8 mouse cellular contexts compared by ENCODE assay signal in the genomic region with DNA sequence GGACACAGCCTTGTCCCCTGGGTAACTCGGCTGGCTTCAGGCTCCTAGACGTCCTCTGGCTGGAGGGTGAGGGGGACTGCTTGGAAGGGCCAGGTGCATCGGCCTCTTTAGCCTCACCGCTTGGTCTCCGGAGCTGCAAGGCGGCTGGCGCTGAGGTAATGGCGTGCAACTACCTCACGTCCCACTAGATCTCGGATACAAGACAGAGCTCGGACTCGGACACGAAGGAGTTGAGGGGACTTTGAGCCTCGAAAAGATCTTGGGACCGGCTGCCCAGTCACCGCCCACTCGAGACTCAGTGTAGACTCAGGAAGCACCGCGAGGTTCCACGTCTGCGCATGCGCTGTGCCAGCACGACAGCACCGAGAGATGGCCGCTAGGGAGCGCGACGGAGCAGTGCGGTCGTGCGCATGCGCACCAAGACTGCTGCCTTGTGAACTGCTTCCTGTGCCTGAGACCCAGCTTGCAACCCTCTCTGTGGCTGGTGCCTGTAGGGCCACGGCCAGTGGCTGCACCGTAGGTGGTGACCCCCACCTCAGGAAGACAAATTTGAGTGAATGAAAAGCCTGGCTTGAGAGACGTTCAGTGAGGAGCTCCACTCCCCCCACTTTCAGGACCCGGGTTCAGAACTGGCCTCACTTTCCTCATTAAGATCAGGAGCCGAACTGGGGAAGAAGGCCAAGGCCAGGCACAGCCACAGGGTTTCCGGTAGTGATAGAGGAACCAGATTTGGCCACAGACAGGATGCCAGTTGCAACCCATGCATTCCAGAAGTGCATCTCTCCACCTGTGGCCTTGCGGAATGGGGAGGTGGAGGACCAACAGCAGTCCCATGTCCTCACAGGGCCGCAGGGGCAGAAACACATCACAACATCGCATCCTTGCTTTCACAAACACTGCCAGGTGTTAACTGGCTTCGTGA. TPM values are rescaled to one million over a fixed set of nuclear protein-coding genes. Genes with fewer than 3 reads are reported as not detected.
DNase-seq lines count a peak whose midpoint lies in the region; ATAC-seq and TF ChIP-seq lines count a peak whose summit lies in the region.

No protein-coding gene starts in this region.

- H3K79me2 ChIP-seq in liver, adult 2 months (ENCODE audit: control insufficient read depth, insufficient read depth, low read length) = no peaks in the 10 kb centered on the region

- peak; percentile 87 for ATAC-seq in heart, embryonic 13.5 days (ENCODE audit: extremely low read depth, insufficient number of reproducible peaks, low FRiP score, low TSS enrichment)
- peak; percentile 94 for ATAC-seq in kidney, postnatal 0 days (replicated peaks; ENCODE audit: low FRiP score, low read depth)
- ATAC-seq in monocyte, adult 5-6 weeks (replicated peaks; ENCODE audit: insufficient number of reproducible peaks, low FRiP score, low TSS enrichment, poor library complexity, severe bottlenecking) = peak; percentile 92

- no peaks in the 10 kb centered on the region for H3K9me3 ChIP-seq in heart, embryonic 13.5 days
- H3K9me3 ChIP-seq in kidney, postnatal 0 days (replicated peaks; ENCODE audit: low read length) = no peaks in the 10 kb centered on the region

- peak overlapping the region; percentile 91 for H3K4me2 ChIP-seq in heart, embryonic 13.5 days
- peak overlapping the region; percentile 67 for H3K4me2 ChIP-seq in kidney, postnatal 0 days (ENCODE audit: low read length)

- peaks cover 20% of the 10 kb centered on the region for H3K36me3 ChIP-seq in heart, embryonic 13.5 days
- H3K36me3 ChIP-seq in kidney, postnatal 0 days (ENCODE audit: insufficient read depth, low read length) = no peaks in the 10 kb centered on the region
- H3K36me3 ChIP-seq in liver, adult 2 months (ENCODE audit: control insufficient read depth, insufficient read depth, low read length) = no peaks in the 10 kb centered on the region

- H3K4me3 ChIP-seq in heart, embryonic 13.5 days = peak overlapping the region; percentile 62
- H3K4me3 ChIP-seq in kidney, postnatal 0 days (replicated peaks; ENCODE audit: low read depth, low read length) = peak overlapping the region; percentile 44
- H3K4me3 ChIP-seq in liver, adult 2 months (ENCODE audit: insufficient read depth, low read depth, low read length) = peak overlapping the region; percentile 63

- TF ChIP-seq POLR2A in liver, adult 2 months (IDR thresholded peaks at IDR 0.05; ENCODE audit: extremely low read depth, insufficient read depth, low read length) = 0 out of 2 replicates have a peak, but pooled peaks have one; percentile 28

- WGBS in heart, embryonic 13.5 days = 15% methylated on average over 42 of the region's 42 CpGs
- WGBS in kidney, postnatal 0 days = 17% methylated on average over 42 of the region's 42 CpGs
- 16% methylated on average over 42 of the region's 42 CpGs for WGBS in liver, adult 2 months

- peak; percentile 98 for TF ChIP-seq CTCF in kidney, postnatal 0 days (IDR thresholded peaks at IDR 0.05; ENCODE audit: low read depth)
- peak; percentile 99 for TF ChIP-seq CTCF in liver, adult 2 months (IDR thresholded peaks at IDR 0.05; ENCODE audit: low read depth, low read length)

- peak overlapping the region; percentile 90 for H3K9ac ChIP-seq in heart, embryonic 13.5 days
- H3K9ac ChIP-seq in kidney, postnatal 0 days (ENCODE audit: low read depth, low read length) = peak overlapping the region; percentile 64
- peak overlapping the region; percentile 68 for H3K9ac ChIP-seq in liver, adult 2 months (ENCODE audit: low read depth, low read length)

- peak overlapping the region; percentile 79 for H3K27ac ChIP-seq in heart, embryonic 13.5 days (replicated peaks)
- H3K27ac ChIP-seq in kidney, postnatal 0 days = peak overlapping the region; percentile 75
- peak overlapping the region; percentile 47 for H3K27ac ChIP-seq in liver, adult 2 months (replicated peaks; ENCODE audit: insufficient read depth, low read depth, low read length)

- peaks cover 14% of the 10 kb centered on the region for H3K4me1 ChIP-seq in heart, embryonic 13.5 days
- no peaks in the 10 kb centered on the region for H3K4me1 ChIP-seq in kidney, postnatal 0 days (replicated peaks; ENCODE audit: insufficient read depth, low read length)
- H3K4me1 ChIP-seq in liver, adult 2 months (ENCODE audit: control insufficient read depth, insufficient read depth, low read length) = peaks cover 11% of the 10 kb centered on the region

- H3K27me3 ChIP-seq in heart, embryonic 13.5 days (replicated peaks) = no peaks in the 10 kb centered on the region
- no peaks in the 10 kb centered on the region for H3K27me3 ChIP-seq in kidney, postnatal 0 days (ENCODE audit: insufficient read depth, low read length)
- no peaks in the 10 kb centered on the region for H3K27me3 ChIP-seq in liver, adult 2 months (ENCODE audit: control insufficient read depth, insufficient read depth, low read length)

- peak; percentile 99 for DNase-seq in CD4-positive, CD25-positive, alpha-beta regulatory T cell, adult 2 months (ENCODE audit: low read depth, low spot score)
- DNase-seq in c-Kit-positive CD71-negative TER-119-negative erythroid progenitor cells, embryonic 14.5 days (ENCODE audit: low read depth) = peak; percentile 89
- peak; percentile 95 for DNase-seq in fibroblast of lung, adult 2 months (ENCODE audit: low read depth)
- DNase-seq in kidney, postnatal 0 days (ENCODE audit: low spot score) = peak; percentile 95
- DNase-seq in liver, adult 2 months (ENCODE audit: extremely low read depth, low read depth, low spot score) = peak; percentile 87
- peak; percentile 93 to 95 for DNase-seq in spleen, postnatal 36 days (ENCODE audit: low spot score in 2 of 2)

RNA-seq across cellular contexts. Expression of gene Adcy9, which starts 54.8 kb away (rescaled TPM):
- 0.96 and 0.98 TPM in 2 replicates for polyA plus RNA-seq in heart, embryonic 13.5 days (2015; fragmentation: Nextera tagmentation; extraction: Ambion mirVana)
- 1.1 and 1.3 TPM in 2 replicates for polyA plus RNA-seq in kidney, postnatal 0 days (2015; fragmentation: Nextera tagmentation; extraction: Ambion mirVana)
- total RNA-seq in liver, adult 2 months (2014; rRNA removed) = 23.0 and 24.5 TPM in 2 replicates
- 10.0 and 15.0 TPM in 2 replicates for polyA plus RNA-seq in liver, adult 2 months (2012; rRNA removed)
- total RNA-seq in monocyte, adult 5-6 weeks (2017) = 2.7 to 3.6 TPM (median 2.8 TPM) in 3 replicates

Comparison
In these comparisons a context has a peak if more than half of its experiments do, and no peak if none do; other contexts are left out.
1. Peak in every context shown above with its lines: DNase-seq, ATAC-seq, H3K4me3 ChIP-seq and H3K27ac ChIP-seq.